Mouse (Mus musculus) stomach, embryonic 16.5 days (tissue): ENCODE data around the gene Traf2. TPM values are rescaled to one million over a fixed set of nuclear protein-coding genes. Genes with fewer than 3 reads are reported as not detected.

Experiments used
- ATAC-seq: fragments of 200-750 bp; cut with Nextera tagmentation; 2 replicates; pipeline ENCODE4 v1.8.0; 2017; ENCODE audit warnings: moderate number of reproducible peaks, moderate TSS enrichment; ENCODE audit not compliant: insufficient read depth, low FRiP score
- H3K27ac ChIP-seq: fragments of 300-500 bp; sonication (generic); 2 replicates; pipeline ENCODE4 v1.5.1; 2014; ENCODE audit warnings: low read length
- H3K27me3 ChIP-seq: fragments of 300-500 bp; sonication (generic); 2 replicates; pipeline ENCODE4 v1.6.1; 2014; ENCODE audit warnings: low read length, control low read depth, mixed read lengths; ENCODE audit not compliant: control insufficient read depth, insufficient read depth
- H3K36me3 ChIP-seq: fragments of 300-500 bp; sonication (generic); 2 replicates; pipeline ENCODE4 v1.6.1; 2014; ENCODE audit warnings: low read length; ENCODE audit not compliant: control insufficient read depth, insufficient read depth
- H3K4me1 ChIP-seq: fragments of 300-500 bp; sonication (generic); 2 replicates; pipeline ENCODE4 v1.6.1; 2014; ENCODE audit warnings: low read length, control low read depth, mixed read lengths; ENCODE audit not compliant: control insufficient read depth, insufficient read depth
- H3K4me2 ChIP-seq: fragments of 300-500 bp; sonication (generic); 2 replicates; pipeline ENCODE4 v1.6.1; 2014; ENCODE audit warnings: low read depth, low read length, mixed read lengths
- H3K4me3 ChIP-seq: fragments of 300-500 bp; sonication (generic); replicated peaks from 2 replicates; pipeline ENCODE4 v1.5.1; 2014; ENCODE audit warnings: mild to moderate bottlenecking, low read length
- H3K9ac ChIP-seq: fragments of 300-500 bp; sonication (generic); 2 replicates; pipeline ENCODE4 v1.6.1; 2014; ENCODE audit warnings: low read length
- H3K9me3 ChIP-seq: fragments of 300-500 bp; sonication (generic); replicated peaks from 2 replicates; pipeline ENCODE4 v1.6.1; 2016; ENCODE audit warnings: low read length, control low read depth; ENCODE audit not compliant: control insufficient read depth
- WGBS: fragments of 180-500 bp; shearing (Covaris S2); extraction: QIAGEN DNeasy Blood & Tissue Kit; methylation state at CpG from one replicate; pipeline ENCODE4 v1.1.7; 2014; 5-methylcytosine and 5-hydroxymethylcytosine counted together
- polyA plus RNA-seq: library from polyadenylated mRNA; unstranded; fragments of >200 nt; fragmentation: Nextera tagmentation; extraction: Ambion mirVana; gene quantifications from 2 replicates; pipeline ENCODE4 v1.2.1, GENCODE M21; 2015

The Traf2 gene
- polyA plus RNA-seq, 1 experiment from 2014 or later: 31.5 TPM

DNA sequence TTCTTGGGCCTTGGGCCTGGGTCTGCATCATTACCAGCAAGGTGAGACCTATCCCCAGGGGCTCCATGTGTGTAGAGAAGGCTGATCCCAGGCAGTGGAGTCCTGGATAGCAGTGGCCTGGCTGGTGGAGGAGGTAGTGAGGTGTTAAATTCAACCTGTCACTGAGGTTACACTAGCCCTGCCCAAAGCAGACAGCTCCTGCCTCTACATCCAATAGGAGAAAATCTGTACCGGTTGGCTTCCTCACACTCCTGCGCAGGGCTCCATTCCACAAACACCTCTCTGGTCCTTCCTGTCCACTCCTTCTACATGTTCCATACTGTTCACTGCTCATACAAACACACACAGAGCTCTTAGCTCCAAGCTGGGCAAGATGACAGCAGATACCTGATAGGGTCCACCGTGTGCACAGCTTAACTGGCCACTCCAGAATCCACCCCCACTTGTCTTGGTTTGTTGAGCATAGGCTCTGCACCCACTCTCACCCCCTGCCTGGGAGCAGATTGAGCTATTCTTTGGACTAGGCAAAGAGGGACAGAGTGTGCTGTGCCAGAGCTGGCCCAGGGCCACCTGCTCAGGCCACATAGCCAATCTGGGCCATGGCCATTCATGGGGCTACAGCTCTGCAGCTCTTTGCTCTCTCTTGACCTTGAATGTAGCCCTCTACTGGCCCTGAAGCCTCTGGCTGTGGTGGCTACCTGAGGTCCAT lies 68.6 kb downstream of the Traf2 start:
- Histone ChIP-seq H3K4me3 (no peak overlapping the region), H3K27ac (no peak overlapping the region), H3K27me3 (no peaks in the 10 kb centered on the region), H3K9ac (no peak overlapping the region), H3K9me3 (no peaks in the 10 kb centered on the region), H3K4me1 (no peaks in the 10 kb centered on the region), H3K36me3 (no peaks in the 10 kb centered on the region), H3K4me2 (no peak overlapping the region)
- 87% methylated on average over 3 of the region's 3 CpGs for WGBS
- ATAC-seq: no peak

DNA sequence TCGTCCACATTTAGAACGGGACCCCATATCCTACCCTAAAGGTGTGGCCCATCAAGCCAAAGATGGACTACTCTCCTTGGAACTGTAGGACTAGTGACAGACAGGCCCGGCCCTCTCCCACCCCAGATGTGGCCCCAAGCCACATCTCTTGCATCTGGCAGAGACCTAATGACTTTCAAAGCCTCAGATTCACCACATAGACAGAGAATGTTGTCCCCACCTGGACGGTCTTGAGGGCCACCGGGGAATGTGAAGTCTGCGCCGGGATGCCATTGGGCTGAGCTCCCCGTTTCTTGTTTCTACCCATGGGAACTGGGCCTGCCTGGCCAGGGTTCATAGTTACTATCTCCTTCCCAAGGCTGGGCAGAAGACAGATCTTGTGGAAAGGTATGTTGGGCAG lies 69.2 kb downstream of the Traf2 start:
- Histone ChIP-seq H3K36me3 (no peaks in the 10 kb centered on the region), H3K27ac (no peak overlapping the region), H3K4me2 (no peak overlapping the region), H3K9me3 (no peaks in the 10 kb centered on the region), H3K9ac (no peak overlapping the region), H3K4me1 (no peaks in the 10 kb centered on the region), H3K27me3 (no peaks in the 10 kb centered on the region), H3K4me3 (no peak overlapping the region)
- 89% methylated on average over 8 of the region's 8 CpGs for WGBS
- ATAC-seq: no peak

DNA sequence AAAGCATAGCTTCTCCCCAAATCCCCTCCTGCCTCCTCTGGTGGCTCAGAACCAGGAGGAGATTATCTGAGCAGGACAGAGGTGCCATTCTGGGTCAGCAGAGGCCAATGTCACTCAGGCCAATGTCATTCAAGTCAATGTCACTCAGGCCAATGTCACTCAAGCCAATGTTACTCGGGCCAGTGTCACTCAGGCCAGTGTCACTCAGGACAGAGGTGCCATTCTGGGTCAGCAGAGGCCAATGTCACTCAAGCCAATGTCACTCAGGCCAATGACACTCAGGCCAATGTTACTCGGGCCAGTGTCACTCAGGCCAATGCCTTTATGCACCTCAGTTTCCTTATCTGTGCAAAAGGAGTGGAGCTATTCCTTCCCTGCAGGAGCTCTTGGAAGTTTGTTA lies 74.2 kb downstream of the Traf2 start:
- WGBS: 70% methylated on average over 2 of the region's 2 CpGs
- H3K36me3 ChIP-seq: no peaks in the 10 kb centered on the region
- no peak for ATAC-seq
- H3K9me3 ChIP-seq: no peaks in the 10 kb centered on the region
- H3K4me2 ChIP-seq: no peak overlapping the region
- no peak overlapping the region for H3K4me3 ChIP-seq
- no peak overlapping the region for H3K27ac ChIP-seq
- H3K27me3 ChIP-seq: no peaks in the 10 kb centered on the region; the same call in 1 of the 2 replicates
- H3K4me1 ChIP-seq: no peaks in the 10 kb centered on the region
- H3K9ac ChIP-seq: no peak overlapping the region

DNA sequence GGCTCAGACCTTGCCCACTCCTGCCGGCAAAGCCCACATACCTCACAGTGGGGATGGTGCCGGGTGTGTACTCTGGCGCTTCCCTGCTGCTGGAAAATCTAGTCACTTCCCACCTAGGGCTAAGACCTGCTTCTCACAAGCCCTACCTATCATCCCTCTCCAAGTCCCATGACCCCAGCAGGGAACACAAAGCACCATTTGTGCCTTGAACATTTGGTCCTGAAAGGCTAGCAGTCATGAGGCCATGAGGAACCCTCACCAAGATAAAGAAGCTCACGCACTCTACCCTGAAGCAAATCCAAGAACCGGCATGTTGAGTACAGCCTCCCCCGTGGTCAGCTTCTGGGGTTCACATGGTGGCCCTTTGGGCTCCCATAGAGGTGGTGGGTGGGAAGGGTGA lies 76.8 kb downstream of the Traf2 start, which contains the start of gene Ptgds:
Gene Ptgds, minus strand, starts transcription at position 78 of the 400 bp plus-strand sequence.
- Histone ChIP-seq H3K9me3 (no peaks in the 10 kb centered on the region), H3K9ac (no peak within 1 kb of the TSS), H3K27me3 (no peaks in the 10 kb centered on the region; the same call in 1 of the 2 replicates), H3K4me1 (no peaks in the 10 kb centered on the region; the same call in 1 of the 2 replicates), H3K27ac (no peak within 1 kb of the TSS), H3K4me2 (no peak within 1 kb of the TSS), H3K36me3 (no peaks in the 10 kb centered on the region), H3K4me3 (no peak within 1 kb of the TSS)
- no peak for ATAC-seq
- WGBS: 45% methylated on average over 6 of the region's 6 CpGs

DNA sequence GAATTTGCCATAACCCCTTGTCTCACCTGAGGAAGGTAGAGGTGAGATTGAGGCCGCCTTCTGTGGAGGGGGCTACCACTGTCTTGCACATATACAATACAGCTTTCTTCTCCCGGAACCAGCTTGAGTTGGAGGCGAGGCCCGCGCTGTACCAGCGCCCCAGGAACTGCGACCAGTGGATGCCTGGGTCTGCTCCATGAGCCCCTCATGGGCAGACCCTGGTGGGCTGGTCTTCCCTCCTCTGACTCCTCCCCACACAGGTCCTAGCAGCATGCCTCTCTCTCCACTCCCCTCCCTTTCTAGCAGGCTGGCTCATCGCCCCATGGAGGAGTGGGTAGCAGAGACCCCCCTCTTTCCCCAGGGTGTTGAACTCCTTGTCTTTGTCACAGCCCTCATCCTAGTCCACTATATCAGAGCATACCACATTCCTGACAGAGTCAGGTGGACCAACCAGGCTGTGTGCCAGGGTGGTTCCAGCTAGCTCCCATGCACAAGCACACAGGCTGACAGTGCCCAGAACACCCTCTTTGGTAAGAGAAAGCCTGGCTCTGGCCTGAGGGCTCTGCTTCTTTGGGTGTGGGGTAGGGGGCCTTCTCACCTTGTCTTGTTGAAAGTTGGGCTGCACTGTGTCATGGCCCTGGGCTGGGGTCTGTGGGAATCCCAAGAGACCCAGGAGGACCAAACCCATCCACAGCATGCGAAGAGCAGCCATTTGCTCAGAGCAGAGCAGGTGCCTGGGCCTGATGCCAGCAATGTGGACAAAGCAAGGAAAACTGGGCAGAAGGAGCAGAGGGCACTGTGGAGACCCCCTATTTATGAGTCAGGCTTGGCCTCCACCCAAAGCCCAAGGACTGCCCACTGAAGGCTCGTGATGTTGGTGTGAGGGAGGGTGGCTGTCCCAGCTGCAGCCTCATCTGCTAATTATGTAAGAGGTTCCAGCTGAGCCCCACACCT lies 77.5 kb downstream of the Traf2 start:
- Histone ChIP-seq H3K27ac (no peak overlapping the region), H3K4me1 (no peaks in the 10 kb centered on the region; the same call in 1 of the 2 replicates), H3K9me3 (no peaks in the 10 kb centered on the region), H3K9ac (no peak overlapping the region), H3K36me3 (no peaks in the 10 kb centered on the region), H3K4me2 (no peak overlapping the region), H3K4me3 (no peak overlapping the region), H3K27me3 (no peaks in the 10 kb centered on the region; the same call in 1 of the 2 replicates)
- WGBS: 70% methylated on average over 10 of the region's 10 CpGs
- ATAC-seq: 0 out of 2 replicates have a peak, but pooled peaks have one; percentile 34

Other genes with a start within 250 kb of the Traf2 start
- gene Grin1, start 227.8 kb downstream of the Traf2 start, polyA plus RNA-seq: 2.0 and 2.3 TPM in 2 replicates
- 46.0 and 47.0 TPM in 2 replicates for gene Man1b1, start 214.6 kb downstream of the Traf2 start, polyA plus RNA-seq
- gene Dpp7, start 190.6 kb downstream of the Traf2 start, polyA plus RNA-seq: 23.8 and 26.8 TPM in 2 replicates
- gene Uap1l1, start 181.3 kb downstream of the Traf2 start, polyA plus RNA-seq: 34.8 and 40.0 TPM in 2 replicates
- 30.7 and 35.9 TPM in 2 replicates for gene Sapcd2, start 174.6 kb downstream of the Traf2 start, polyA plus RNA-seq
- gene Entpd2, start 151.1 kb downstream of the Traf2 start, polyA plus RNA-seq: 16.6 and 19.4 TPM in 2 replicates
- gene Npdc1, start 147.6 kb downstream of the Traf2 start, polyA plus RNA-seq: 54.9 and 66.1 TPM in 2 replicates
- gene Fut7, start 123.7 kb downstream of the Traf2 start, polyA plus RNA-seq: 0.19 TPM in 1 of 2 replicates, not detected in the other
- 4.0 and 4.6 TPM in 2 replicates for gene Abca2, start 118.2 kb downstream of the Traf2 start, polyA plus RNA-seq
- gene Clic3, start 90.1 kb downstream of the Traf2 start, polyA plus RNA-seq: 60.5 and 113 TPM in 2 replicates
- 44.1 and 49.4 TPM in 2 replicates for gene Paxx, start 85.8 kb downstream of the Traf2 start, polyA plus RNA-seq
- gene Ptgds, start 76.9 kb downstream of the Traf2 start, polyA plus RNA-seq: 6.1 and 6.7 TPM in 2 replicates
- not detected in 2 replicates for gene Lcn12, start 53.0 kb downstream of the Traf2 start, polyA plus RNA-seq
- gene Fbxw5, start 46.2 kb downstream of the Traf2 start, polyA plus RNA-seq: 76.5 and 86.0 TPM in 2 replicates
- 8.9 and 9.5 TPM in 2 replicates for gene C8g, start 45.2 kb downstream of the Traf2 start, polyA plus RNA-seq
- gene Edf1, start 10.9 kb upstream of the Traf2 start, polyA plus RNA-seq: 377 and 401 TPM in 2 replicates
- gene Mamdc4, start 27.9 kb upstream of the Traf2 start, polyA plus RNA-seq: 74.0 and 87.4 TPM in 2 replicates
- 120 and 123 TPM in 2 replicates for gene Phpt1, start 28.3 kb upstream of the Traf2 start, polyA plus RNA-seq
- gene Ajm1, start 34.8 kb upstream of the Traf2 start, polyA plus RNA-seq: 0.26 and 0.94 TPM in 2 replicates
- 56.4 and 60.3 TPM in 2 replicates for gene Rabl6, start 61.6 kb upstream of the Traf2 start, polyA plus RNA-seq
- gene Ccdc183, start 70.7 kb upstream of the Traf2 start, polyA plus RNA-seq: 0.09 and 0.15 TPM in 2 replicates
- 27.8 and 33.9 TPM in 2 replicates for gene Tmem141, start 75.1 kb upstream of the Traf2 start, polyA plus RNA-seq
- gene Fcna, start 81.1 kb upstream of the Traf2 start, polyA plus RNA-seq: 4.9 and 5.3 TPM in 2 replicates
- gene Lcn8, start 106.2 kb upstream of the Traf2 start, polyA plus RNA-seq: 0.37 TPM in 1 of 2 replicates, not detected in the other
- not detected in 2 replicates for gene Lcn5, start 111.0 kb upstream of the Traf2 start, polyA plus RNA-seq
- gene Lcn6, start 129.8 kb upstream of the Traf2 start, polyA plus RNA-seq: not detected in 2 replicates
- not detected in 2 replicates for gene Lcn10, start 135.8 kb upstream of the Traf2 start, polyA plus RNA-seq
- not detected in 2 replicates for gene Obp2a, start 153.1 kb upstream of the Traf2 start, polyA plus RNA-seq
- gene Bmyc, start 159.8 kb upstream of the Traf2 start, polyA plus RNA-seq: 62.0 and 73.4 TPM in 2 replicates
- not detected in 2 replicates for gene Obp2b, start 190.1 kb upstream of the Traf2 start, polyA plus RNA-seq
- gene Lcn3, start 218.6 kb upstream of the Traf2 start, polyA plus RNA-seq: not detected in 2 replicates
- gene Lcn11, start 230.1 kb upstream of the Traf2 start, polyA plus RNA-seq: not detected in 2 replicates
- not detected in 2 replicates for gene Gm13539, start 235.3 kb upstream of the Traf2 start, polyA plus RNA-seq